Mouse (Mus musculus): ENCODE results near the gene Prdx6b. TPM values are rescaled to one million over a fixed set of nuclear protein-coding genes. Genes with fewer than 3 reads are reported as not detected.

Prdx6b gene
- polyA plus RNA-seq, 1 experiment from 2014 or later, result not detected

DNA sequence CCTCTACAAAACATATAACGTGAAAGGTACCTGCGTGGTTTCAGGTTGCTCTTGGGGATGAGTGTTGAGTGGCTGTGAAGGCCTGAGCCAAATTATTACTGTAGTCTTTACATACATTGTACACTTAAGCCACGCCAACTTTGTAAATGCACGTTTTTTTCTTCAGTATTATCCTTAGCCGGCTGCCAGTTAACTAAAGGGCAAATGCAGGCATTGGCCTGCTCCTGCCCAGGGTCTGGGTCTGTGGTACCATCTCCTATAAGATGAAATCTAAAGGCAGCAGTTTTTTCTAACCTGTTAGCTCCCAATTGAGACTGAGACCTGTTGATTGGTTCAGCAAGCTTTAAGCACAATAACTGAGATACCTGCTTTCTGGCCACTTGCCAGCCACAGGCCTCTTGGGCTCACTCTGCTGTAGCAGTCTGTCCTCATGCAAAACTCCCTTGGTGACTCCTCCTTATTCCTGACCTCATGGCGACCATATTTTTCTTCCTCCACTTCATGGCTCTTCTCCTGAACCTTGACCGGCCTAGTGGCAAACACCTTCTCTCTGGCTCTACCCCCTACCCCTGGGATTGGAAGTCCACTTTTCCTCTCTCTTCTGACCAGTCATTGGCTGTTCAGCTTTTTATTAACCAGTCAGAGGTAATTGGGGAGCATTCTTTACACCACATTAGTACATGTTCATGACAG is 36.8 kb downstream of the Prdx6b start:
- no peaks in the 10 kb centered on the region for H3K27me3 ChIP-seq
- H3K9me3 ChIP-seq, result no peaks in the 10 kb centered on the region
- 96% methylated on average over 7 of the region's 7 CpGs for WGBS
- ATAC-seq (ENCODE audit: low FRiP score), result no peak
- no peak overlapping the region for H3K27ac ChIP-seq
- no peak overlapping the region for H3K9ac ChIP-seq
- H3K36me3 ChIP-seq, result peaks cover 60% of the 10 kb centered on the region
- H3K4me2 ChIP-seq, result no peak overlapping the region
- H3K4me3 ChIP-seq, result no peak overlapping the region
- H3K4me1 ChIP-seq (replicated peaks), result no peaks in the 10 kb centered on the region

DNA sequence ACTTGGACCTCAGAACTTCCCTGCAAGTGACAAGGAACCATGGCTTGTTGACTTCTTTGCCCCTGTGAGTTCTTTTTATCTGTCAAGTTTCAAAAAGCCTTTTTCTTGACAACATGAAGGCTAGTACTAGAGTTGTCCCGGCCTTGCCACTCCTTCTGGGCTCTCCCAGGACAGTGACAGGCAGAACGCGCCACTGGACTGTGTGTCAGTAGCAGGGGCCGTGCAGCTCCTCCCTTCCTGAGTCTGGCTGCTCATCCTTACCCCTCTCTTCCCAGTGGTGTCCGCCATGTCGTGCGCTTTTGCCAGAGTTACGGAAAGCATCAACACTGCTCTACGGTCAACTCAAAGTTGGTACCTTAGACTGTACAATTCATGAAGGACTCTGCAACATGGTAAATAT is 48.3 kb downstream of the Prdx6b start:
- Histone ChIP-seq H3K4me3 (no peak overlapping the region), H3K27ac (no peak overlapping the region), H3K9me3 (no peaks in the 10 kb centered on the region), H3K27me3 (no peaks in the 10 kb centered on the region), H3K9ac (no peak overlapping the region), H3K4me1 (replicated peaks) (no peaks in the 10 kb centered on the region), H3K4me2 (no peak overlapping the region), H3K36me3 (peaks cover 80% of the 10 kb centered on the region)
- no peak for ATAC-seq (ENCODE audit: low FRiP score)
- WGBS, result 98% methylated on average over 9 of the region's 9 CpGs

Other genes with a start within 250 kb of the Prdx6b start
- 4.6 TPM in 2 replicates for gene Pde1a, start 163.0 kb upstream of the Prdx6b start, polyA plus RNA-seq (2015; fragmentation: Nextera tagmentation; extraction: Ambion mirVana)
- gene Dnajc10, start 23.0 kb downstream of the Prdx6b start, polyA plus RNA-seq (2015; fragmentation: Nextera tagmentation; extraction: Ambion mirVana), result 66.3 TPM in 2 replicates
- 19.2 and 22.8 TPM in 2 replicates for gene Frzb, start 155.2 kb downstream of the Prdx6b start, polyA plus RNA-seq (2015; fragmentation: Nextera tagmentation; extraction: Ambion mirVana)